Mouse (Mus musculus) cerebellum, adult 2 months (tissue): ENCODE results near the gene Sh3rf3. TPM values are rescaled to one million over a fixed set of nuclear protein-coding genes. Genes with fewer than 3 reads are reported as not detected.
A peak's percentile ranks its signal among the peaks of the same experiment; 100 is the strongest.

ENCODE experiments used
- DNase-seq, 2 experiments: peaks; one replicate each; pipeline ENCODE4 v3.0.0; 2021
- H3K27ac ChIP-seq: fragments of 200-500 bp; 2 replicates; pipeline ENCODE4 v1.5.1; 2012; ENCODE audit warnings: low read length, control low read depth, inconsistent platforms; ENCODE audit not compliant: insufficient read depth
- H3K27me3 ChIP-seq: fragments of 200-500 bp; 2 replicates; pipeline ENCODE4 v1.6.1; 2012; ENCODE audit warnings: inconsistent platforms, mild to moderate bottlenecking, low read length, moderate library complexity; ENCODE audit not compliant: control insufficient read depth, insufficient read depth
- H3K4me1 ChIP-seq: fragments of 200-500 bp; 2 replicates; pipeline ENCODE4 v1.6.1; 2011; ENCODE audit warnings: low read length; ENCODE audit not compliant: control insufficient read depth, insufficient read depth
- H3K4me3 ChIP-seq: fragments of 200-500 bp; replicated peaks from 2 replicates; pipeline ENCODE3; 2011; ENCODE audit warnings: mild to moderate bottlenecking, low read depth, low read length, control low read depth; ENCODE audit not compliant: insufficient read depth
- CTCF ChIP-seq: fragments of 200-500 bp; IDR thresholded peaks from 2 replicates; pipeline ENCODE4 v1.5.1; 2011; ENCODE audit warnings: low read depth, mild to moderate bottlenecking, control low read depth, low read length, moderate library complexity, borderline replicate concordance; ENCODE audit not compliant: insufficient read depth
- POLR2A ChIP-seq: fragments of 200-500 bp; IDR thresholded peaks from 2 replicates; pipeline ENCODE4 v1.6.1; 2011; ENCODE audit warnings: low read length, control low read depth, borderline replicate concordance; ENCODE audit not compliant: insufficient read depth
- WGBS: fragments of 180-500 bp; shearing (Covaris S2); methylation state at CpG from one replicate; pipeline ENCODE4 v1.1.7; 2018; 5-methylcytosine and 5-hydroxymethylcytosine counted together
- polyA plus RNA-seq: library from polyadenylated mRNA; depleted of rRNA; stranded (reverse); fragments of >200 nt; gene quantifications from 2 replicates; pipeline ENCODE4 v1.2.3, GENCODE M21; 2012

Sh3rf3 gene
- polyA plus RNA-seq, 1 experiment = 2.8 TPM

DNA sequence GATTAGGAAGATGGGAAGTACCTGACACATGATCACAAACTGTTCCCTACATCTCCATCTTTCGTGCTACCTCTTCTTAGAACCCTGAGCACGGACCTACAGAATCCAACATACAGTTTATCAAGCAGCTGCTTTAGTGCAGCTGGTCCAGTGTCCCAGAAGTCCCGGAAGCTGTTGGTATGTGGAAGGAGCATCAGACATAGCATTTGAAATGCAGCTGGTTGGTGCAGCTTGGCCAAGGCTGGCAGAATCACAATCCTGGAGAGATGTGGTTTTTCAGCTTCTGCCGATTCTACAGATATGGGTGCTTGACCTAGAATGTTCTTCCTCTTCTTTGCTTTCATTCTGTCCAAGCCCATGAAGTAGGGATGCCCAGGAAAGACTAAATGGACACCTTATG lies 64.7 kb downstream of the Sh3rf3 start:
- WGBS = 92% methylated on average over 4 of the region's 4 CpGs
- no peaks in the 10 kb centered on the region for H3K27me3 ChIP-seq
- H3K27ac ChIP-seq = no peak overlapping the region
- no peak overlapping the region for H3K4me3 ChIP-seq
- H3K4me1 ChIP-seq = no peaks in the 10 kb centered on the region; the same call in 1 of the 2 replicates
- TF ChIP-seq CTCF = no peak
- no peak for DNase-seq

DNA sequence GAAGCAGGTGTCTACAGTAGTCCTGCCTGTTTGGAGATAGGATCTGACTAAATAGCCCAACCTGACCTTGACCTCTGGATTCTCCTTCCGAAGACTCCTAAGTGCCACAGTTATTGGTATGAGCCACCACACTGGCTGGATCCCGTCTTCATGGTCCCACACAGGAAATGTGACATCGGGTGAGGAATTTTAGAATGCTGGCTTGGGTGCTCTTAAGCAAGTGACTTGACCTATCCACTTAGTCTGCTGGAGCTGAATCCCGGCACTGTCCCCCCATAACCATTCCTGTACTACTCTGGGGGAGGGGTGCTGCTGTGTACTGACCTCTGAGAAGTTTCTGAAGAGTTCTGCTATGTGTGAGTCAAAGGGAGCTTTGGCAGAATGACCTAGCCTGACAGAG lies 65.5 kb downstream of the Sh3rf3 start:
- TF ChIP-seq CTCF = no peak
- TF ChIP-seq POLR2A = no peak
- Histone ChIP-seq H3K27ac (no peak overlapping the region), H3K27me3 (no peaks in the 10 kb centered on the region), H3K4me3 (no peak overlapping the region), H3K4me1 (no peaks in the 10 kb centered on the region; the same call in 1 of the 2 replicates)
- WGBS = 96% methylated on average over 4 of the region's 4 CpGs
- no peak for DNase-seq

DNA sequence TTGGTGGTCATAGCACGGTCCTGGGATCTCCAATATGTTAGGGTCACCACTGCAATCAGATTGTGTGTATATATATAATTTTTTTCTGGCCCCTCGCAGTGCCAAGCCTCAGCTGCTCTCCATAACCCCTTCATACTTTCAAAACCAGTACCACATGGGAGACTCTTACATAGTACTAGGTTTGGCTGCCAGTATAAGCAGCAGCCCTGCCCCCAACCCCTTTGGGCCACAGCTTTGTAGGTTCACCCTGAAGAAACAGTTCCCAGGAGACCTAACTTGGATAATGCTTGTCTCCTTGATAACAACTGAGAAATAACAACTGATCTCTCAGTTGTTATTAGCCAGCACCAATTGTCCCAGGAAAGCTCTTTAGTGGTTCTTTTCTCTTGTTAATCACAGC lies 69.6 kb downstream of the Sh3rf3 start:
- DNase-seq = no peak
- Histone ChIP-seq H3K27me3 (no peaks in the 10 kb centered on the region), H3K4me3 (no peak overlapping the region), H3K4me1 (no peaks in the 10 kb centered on the region; the same call in 1 of the 2 replicates), H3K27ac (no peak overlapping the region)
- no peak for TF ChIP-seq CTCF
- no peak for TF ChIP-seq POLR2A
- 93% methylated on average over 2 of the region's 2 CpGs for WGBS

DNA sequence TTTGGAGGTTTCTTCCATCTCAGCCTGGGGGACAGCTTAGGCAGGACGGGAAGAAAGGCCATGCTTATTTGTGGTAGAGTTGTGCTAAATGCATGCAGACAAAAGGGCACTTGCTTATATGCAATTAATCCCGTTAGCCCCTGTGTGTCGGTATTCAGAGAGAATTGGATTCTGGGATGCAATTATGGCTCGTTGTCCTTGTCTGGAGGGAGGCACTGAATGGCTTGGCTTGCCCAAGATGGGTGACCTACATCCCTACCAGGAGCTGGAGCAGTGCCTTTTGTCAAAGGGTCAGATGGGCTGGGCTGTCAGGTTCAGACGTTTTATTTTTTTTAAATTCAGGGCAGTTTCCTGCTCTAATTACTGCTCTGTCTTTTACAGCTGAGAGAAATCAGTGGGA lies 72.2 kb downstream of the Sh3rf3 start:
- no peaks in the 10 kb centered on the region; the same call in 1 of the 2 replicates for H3K4me1 ChIP-seq
- H3K4me3 ChIP-seq = no peak overlapping the region
- no peak for TF ChIP-seq CTCF
- no peak for TF ChIP-seq POLR2A
- 44% methylated on average over 5 of the region's 5 CpGs for whole genome bisulfite sequencing
- no peaks in the 10 kb centered on the region for H3K27me3 ChIP-seq
- no peak overlapping the region for H3K27ac ChIP-seq
- DNase-seq = peak in 1 of 2 experiments; percentile 12

DNA sequence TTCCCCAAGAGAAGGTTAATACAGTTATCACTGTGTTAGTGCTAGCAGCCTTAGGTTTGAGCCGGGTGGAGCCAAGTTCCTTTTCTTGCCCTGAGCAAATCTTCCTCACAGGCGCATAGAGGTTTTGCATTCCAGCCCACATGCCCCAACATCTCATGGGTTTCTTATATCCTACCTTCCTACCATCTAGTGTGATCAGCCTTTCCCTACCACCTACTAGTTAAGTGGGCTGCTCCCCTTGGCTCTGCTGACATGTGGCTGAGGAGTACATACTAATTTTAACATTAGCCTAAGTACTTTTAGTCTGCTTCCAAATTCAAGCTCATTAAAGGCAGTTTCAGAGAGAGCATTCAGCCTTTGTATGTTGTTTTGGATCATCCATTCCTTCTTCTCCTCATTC lies 72.7 kb downstream of the Sh3rf3 start:
- no peak overlapping the region for H3K27ac ChIP-seq
- DNase-seq = no peak
- no peak for TF ChIP-seq CTCF
- TF ChIP-seq POLR2A = no peak
- no peak overlapping the region for H3K4me3 ChIP-seq
- 90% methylated on average over 2 of the region's 2 CpGs for WGBS
- no peaks in the 10 kb centered on the region for H3K27me3 ChIP-seq
- no peaks in the 10 kb centered on the region; the same call in 1 of the 2 replicates for H3K4me1 ChIP-seq

DNA sequence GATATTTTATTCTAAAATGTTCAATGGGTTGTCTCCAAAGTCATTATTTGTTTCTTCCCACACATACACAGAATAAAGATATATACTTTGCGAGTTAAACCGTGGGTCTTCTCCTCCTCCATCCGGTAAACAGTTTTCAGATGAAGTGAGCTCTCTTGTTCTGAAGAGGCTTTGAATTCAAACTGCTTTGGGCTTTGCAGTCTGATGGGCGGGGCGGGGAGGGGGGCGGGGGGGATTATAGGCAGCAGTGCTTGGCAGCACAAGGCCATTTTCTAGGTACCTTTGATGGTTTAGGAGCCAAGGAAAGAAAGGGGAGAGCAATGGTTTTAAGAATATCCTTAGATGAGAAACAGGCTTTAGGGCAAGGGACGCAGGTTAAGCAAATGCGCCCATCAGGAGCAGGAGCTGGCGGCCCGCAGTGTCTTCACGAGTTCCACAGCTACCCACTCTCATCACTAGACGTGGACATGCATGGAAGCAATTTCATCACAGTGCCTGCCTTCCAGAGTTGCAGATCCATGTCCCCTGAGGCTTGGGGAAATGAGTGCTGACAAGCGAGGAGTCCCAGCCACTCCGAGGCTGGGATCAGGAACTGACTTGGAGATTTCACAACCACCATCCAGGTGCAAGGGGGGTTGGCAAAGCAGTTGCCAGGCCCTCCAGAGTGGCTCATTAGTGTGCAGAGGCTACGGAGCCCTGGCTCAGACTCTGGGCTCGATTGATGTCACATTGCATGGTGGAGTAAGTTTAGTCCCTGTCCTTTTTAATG lies 77.7 kb downstream of the Sh3rf3 start:
- WGBS = 54% methylated on average over 16 of the region's 16 CpGs
- DNase-seq = no peak
- H3K27me3 ChIP-seq = no peaks in the 10 kb centered on the region
- no peaks in the 10 kb centered on the region for H3K4me1 ChIP-seq
- TF ChIP-seq POLR2A (no peak), CTCF (no peak)
- no peak overlapping the region for H3K4me3 ChIP-seq
- no peak overlapping the region for H3K27ac ChIP-seq

DNA sequence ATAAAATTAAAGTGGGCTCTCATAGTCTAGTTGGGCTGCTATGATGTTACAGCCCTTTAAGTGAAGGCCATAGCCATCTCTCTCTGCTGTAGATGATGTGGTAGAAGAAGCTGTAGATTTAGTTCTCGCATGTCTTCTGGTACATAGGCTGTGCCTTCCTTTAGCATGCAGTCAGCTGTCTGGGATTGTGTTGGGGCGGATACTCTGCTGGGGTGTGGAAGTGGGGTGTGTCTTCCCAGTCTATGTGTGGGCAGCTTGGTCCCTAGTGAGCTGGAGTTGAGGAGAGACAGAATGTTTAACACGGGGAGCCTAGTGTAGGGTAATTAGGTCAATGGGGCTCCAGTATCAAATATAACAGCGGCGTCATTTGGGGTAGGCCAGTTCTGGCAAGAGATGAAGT lies 82.3 kb downstream of the Sh3rf3 start:
- WGBS = 84% methylated on average over 5 of the region's 5 CpGs
- TF ChIP-seq CTCF (no peak), POLR2A (no peak)
- Histone ChIP-seq H3K4me1 (no peaks in the 10 kb centered on the region), H3K27ac (no peak overlapping the region), H3K27me3 (no peaks in the 10 kb centered on the region), H3K4me3 (no peak overlapping the region)
- no peak for DNase-seq

DNA sequence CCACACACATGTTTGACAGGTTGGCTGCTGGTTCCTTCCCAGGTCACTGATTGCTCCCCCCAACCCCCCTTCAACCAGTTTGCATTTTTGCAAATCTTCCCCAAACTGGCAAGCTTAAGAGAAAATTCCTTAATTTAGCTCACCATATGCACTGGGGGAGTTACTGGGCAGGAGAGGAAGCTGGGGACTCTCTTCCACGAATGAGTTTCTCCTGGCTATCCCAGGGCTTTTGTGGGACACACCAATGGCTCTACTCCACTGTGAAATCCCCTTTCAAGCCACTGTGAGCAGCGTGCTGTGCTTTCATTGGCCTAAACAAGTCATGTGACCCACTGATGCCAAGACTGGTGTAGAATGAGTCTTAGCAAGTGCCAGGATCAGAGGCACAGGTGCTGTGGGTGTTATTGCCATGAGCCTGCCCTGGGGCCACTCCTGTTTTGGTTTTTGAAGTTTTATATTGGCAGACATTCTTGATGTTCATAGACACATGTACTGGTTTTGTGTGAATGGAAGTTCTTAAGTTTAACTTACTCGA lies 83.9 kb downstream of the Sh3rf3 start:
- WGBS = 71% methylated on average over 3 of the region's 3 CpGs
- no peak for TF ChIP-seq CTCF
- no peak for TF ChIP-seq POLR2A
- DNase-seq = no peak

More for the DNA sequence above, 83.9 kb downstream of the Sh3rf3 start:
- no peaks in the 10 kb centered on the region for H3K4me1 ChIP-seq
- no peak overlapping the region for H3K4me3 ChIP-seq
- no peaks in the 10 kb centered on the region for H3K27me3 ChIP-seq
- H3K27ac ChIP-seq = no peak overlapping the region
